Mouse (Mus musculus) right cerebral cortex, postnatal 10 days (tissue): ENCODE measurements at regions not wholly inside any gene's neighbourhood (a gene's known extent, or its start where the extent isn't known, plus 50 kb on each side); places are given as distances from the start of the nearest gene placed in this dataset.

Source experiments
- DNase-seq, 2 experiments: peaks; one replicate each; pipeline ENCODE4 v3.0.0; 2021; ENCODE audit warnings: low spot score in 2 of 2

GRCm38 (mm10) chr5:43089475-43089874, 143.5 kb upstream of the Cpeb2 start:
- no peak for DNase-seq

GRCm38 (mm10) chr5:43089941-43090340, 143.0 kb upstream of the Cpeb2 start:
- no peak for DNase-seq

GRCm38 (mm10) chr5:43093647-43094326, 139.2 kb upstream of the Cpeb2 start:
- DNase-seq: no peak

GRCm38 (mm10) chr5:43094329-43094898, 138.6 kb upstream of the Cpeb2 start:
- DNase-seq: no peak

GRCm38 (mm10) chr5:43102000-43102459, 130.9 kb upstream of the Cpeb2 start:
- DNase-seq: no peak

- no peak for DNase-seq
Observed at GRCm38 (mm10) chr5:43102590-43102989, 130.4 kb upstream of the Cpeb2 start.

- peak; percentile 55 to 72 for DNase-seq
Observed at GRCm38 (mm10) chr5:43103728-43104127, 129.2 kb upstream of the Cpeb2 start.

GRCm38 (mm10) chr5:43105528-43105927, 127.4 kb upstream of the Cpeb2 start:
- DNase-seq: no peak

- no peak for DNase-seq
Observed at GRCm38 (mm10) chr5:43107436-43108259, 125.3 kb upstream of the Cpeb2 start.

GRCm38 (mm10) chr5:43108260-43108589, 124.7 kb upstream of the Cpeb2 start:
- DNase-seq: no peak

GRCm38 (mm10) chr5:43110122-43110521, 122.8 kb upstream of the Cpeb2 start:
- DNase-seq: no peak

GRCm38 (mm10) chr5:43111740-43112139, 121.2 kb upstream of the Cpeb2 start:
- no peak for DNase-seq

GRCm38 (mm10) chr5:43113405-43114119, 119.4 kb upstream of the Cpeb2 start:
- no peak for DNase-seq

- no peak for DNase-seq
Observed at GRCm38 (mm10) chr5:43115507-43115906, 117.5 kb upstream of the Cpeb2 start.

GRCm38 (mm10) chr5:43116821-43117220, 116.1 kb upstream of the Cpeb2 start:
- DNase-seq: no peak

GRCm38 (mm10) chr5:43121065-43121464, 111.9 kb upstream of the Cpeb2 start:
- no peak for DNase-seq

GRCm38 (mm10) chr5:43124301-43124700, 108.7 kb upstream of the Cpeb2 start:
- DNase-seq: no peak

- no peak for DNase-seq
Observed at GRCm38 (mm10) chr5:43125774-43126536, 107.0 kb upstream of the Cpeb2 start.

- DNase-seq: no peak
Observed at GRCm38 (mm10) chr5:43130377-43130776, 102.6 kb upstream of the Cpeb2 start.

- DNase-seq: no peak
Observed at GRCm38 (mm10) chr5:43130901-43131557, 101.9 kb upstream of the Cpeb2 start.

GRCm38 (mm10) chr5:43133672-43134071, 99.3 kb upstream of the Cpeb2 start:
- no peak for DNase-seq
